Mouse (Mus musculus) CD4-positive, CD25-positive, alpha-beta regulatory T cell, adult 9 weeks (primary cell): ENCODE results near the gene Fbxl5. TPM values are rescaled to one million over a fixed set of nuclear protein-coding genes. Genes with fewer than 3 reads are reported as not detected.

Experiments used
- polyA plus RNA-seq: library from polyadenylated mRNA; unstranded; fragments of 100-300 nt; shearing (Covaris generic); gene quantifications from one replicate; pipeline ENCODE4 v1.2.1, GENCODE M21; 2017

Fbxl5 gene
- 72.0 TPM for polyA plus RNA-seq

DNA sequence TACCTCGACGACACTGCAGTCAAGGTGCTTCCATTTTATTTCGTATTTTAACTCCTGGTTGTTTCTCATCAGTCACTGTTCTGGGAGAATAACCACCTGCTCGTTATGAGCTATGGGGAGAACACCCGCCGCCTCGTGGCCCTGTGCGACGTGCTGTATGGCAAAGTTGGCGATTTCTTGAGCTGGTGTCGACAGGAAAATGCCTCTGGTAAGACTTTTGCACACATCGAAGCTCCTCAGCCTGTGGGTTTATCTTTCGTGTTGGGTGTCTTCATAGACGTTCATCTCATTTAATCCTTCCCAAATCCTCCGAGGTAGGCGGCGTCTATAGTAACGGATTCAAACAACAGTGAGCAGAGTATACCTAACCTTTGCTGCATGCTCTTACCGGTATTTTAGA is at the start of gene Fbxl5:
Gene Fbxl5, minus strand, starts transcription at position 101 of the 400 bp plus-strand sequence.

DNA sequence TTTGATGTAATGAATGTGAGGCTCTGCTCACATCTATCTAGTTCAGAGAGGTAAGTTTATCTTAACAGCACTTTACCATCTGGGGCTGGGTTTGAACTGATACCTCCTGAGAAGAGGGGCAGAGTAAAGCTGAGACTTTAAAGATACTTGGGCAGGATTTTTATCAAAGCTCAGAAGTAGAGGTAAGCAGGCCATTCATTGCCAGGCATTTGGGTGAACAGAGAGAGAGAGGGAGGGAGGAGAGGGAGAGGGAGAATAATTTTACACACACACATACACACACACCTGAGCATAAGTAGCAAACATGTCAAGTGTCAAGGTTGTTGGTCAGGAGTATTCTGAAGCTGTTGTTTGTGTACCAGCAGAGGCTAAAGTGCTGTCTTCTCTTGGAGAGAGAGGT is 46.8 kb upstream of the Fbxl5 start, which contains the start of gene Cd38:
Gene Cd38, plus strand, starts transcription at position 301 of the 400 bp plus-strand sequence.

GRCm38 (mm10) chr5:43818695-43819094 is 2.7 kb downstream of the Fbxl5 start, which contains the start of gene Bst1:
Gene Bst1 (plus strand): TSS chr5:43818885.

Other genes starting within 250 kb of the Fbxl5 start
- 2.1 TPM for gene Cc2d2a, start 159.3 kb downstream of the Fbxl5 start, polyA plus RNA-seq
- gene Bst1, start 2.8 kb downstream of the Fbxl5 start, polyA plus RNA-seq: 0.29 TPM
- 33.7 TPM for gene Cd38, start 46.9 kb upstream of the Fbxl5 start, polyA plus RNA-seq
- 0.51 TPM for gene Gm7879, start 91.5 kb upstream of the Fbxl5 start, polyA plus RNA-seq
- 0.16 TPM for gene Fgfbp1, start 160.1 kb upstream of the Fbxl5 start, polyA plus RNA-seq